Mouse (Mus musculus): ENCODE results near the gene Grm2. TPM values are rescaled to one million over a fixed set of nuclear protein-coding genes. Genes with fewer than 3 reads are reported as not detected.
"Not testable (repeated sequence)": the region's sequence is repeated elsewhere in the genome, so short reads cannot be mapped to it uniquely, and the experiment has no call there.

Grm2 gene
- total RNA-seq, 1 experiment from 2014 or later: not detected

GRCm38 (mm10) chr9:106647226-106647625 is 8.7 kb downstream of the Grm2 start:
- DNase-seq: no peak

- no peak for DNase-seq
Observed at GRCm38 (mm10) chr9:106645684-106646271, 10.1 kb downstream of the Grm2 start.

- peak; percentile 31 for DNase-seq
Observed at GRCm38 (mm10) chr9:106643787-106644186, 12.1 kb downstream of the Grm2 start.

- peak; percentile 94 for DNase-seq
Observed at GRCm38 (mm10) chr9:106643128-106643527, 12.8 kb downstream of the Grm2 start.

DNA sequence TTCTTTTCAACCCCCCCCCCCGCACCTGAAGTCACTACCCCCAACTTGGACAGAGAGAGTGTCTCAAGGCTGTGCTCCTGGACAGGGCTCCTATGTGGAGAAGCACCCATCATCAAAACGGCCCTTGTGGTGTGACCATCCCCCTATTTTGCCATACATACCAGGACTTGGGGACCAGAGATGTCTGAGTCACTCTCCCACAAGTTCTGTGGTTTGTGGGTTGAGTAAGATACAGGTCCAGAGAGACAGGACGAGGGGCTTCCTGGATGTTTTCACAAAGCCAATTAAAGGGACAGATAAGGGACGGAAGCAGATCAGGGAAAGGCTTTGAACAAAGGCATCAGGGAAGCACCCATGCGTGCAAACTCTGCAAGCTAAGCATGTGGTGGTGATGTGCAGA is 14.5 kb downstream of the Grm2 start:
- DNase-seq: no peak

- no peak for DNase-seq
Observed at GRCm38 (mm10) chr9:106638154-106638553, 17.7 kb downstream of the Grm2 start.

DNA sequence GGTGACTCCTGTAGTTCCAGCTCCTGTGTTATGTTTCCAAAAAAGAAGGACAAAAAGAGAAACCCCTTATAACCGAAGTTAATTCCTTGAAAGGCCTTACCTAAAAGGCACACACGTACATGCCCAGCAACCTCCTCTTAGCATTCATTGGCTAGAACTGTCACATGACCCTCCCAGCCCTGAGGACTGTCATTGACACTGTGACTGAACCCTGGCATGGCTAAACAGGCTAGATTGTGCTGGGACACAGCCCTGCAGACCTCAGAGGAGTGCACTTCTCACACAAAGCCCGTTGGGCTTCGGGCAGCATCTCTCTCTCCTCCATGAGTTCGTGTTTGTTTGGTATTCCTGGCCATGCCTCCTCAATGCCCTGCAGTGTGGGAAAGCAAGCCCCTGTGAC is 23.7 kb downstream of the Grm2 start:
- DNase-seq: no peak

DNA sequence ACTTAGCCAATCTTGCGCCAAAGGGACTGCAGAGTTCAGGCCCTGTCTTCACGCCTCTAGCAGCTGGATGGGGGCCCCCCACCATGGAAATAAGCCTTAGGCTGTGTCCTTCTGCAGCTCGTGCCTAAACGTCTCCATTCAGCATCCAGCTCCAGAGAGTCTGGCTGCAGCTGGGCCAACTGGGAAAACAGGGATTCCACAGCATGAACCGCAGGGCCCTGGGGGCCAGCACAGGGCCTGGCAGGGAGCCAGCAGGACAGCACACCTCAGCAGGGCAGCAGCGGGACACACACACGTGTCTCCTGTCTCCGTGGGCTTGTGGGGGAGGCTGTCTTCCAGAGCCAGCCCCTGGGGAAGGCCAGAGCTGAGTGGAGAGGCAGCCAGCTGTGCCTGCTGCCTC is 28.1 kb downstream of the Grm2 start:
- DNase-seq: not testable (repeated sequence)

DNA sequence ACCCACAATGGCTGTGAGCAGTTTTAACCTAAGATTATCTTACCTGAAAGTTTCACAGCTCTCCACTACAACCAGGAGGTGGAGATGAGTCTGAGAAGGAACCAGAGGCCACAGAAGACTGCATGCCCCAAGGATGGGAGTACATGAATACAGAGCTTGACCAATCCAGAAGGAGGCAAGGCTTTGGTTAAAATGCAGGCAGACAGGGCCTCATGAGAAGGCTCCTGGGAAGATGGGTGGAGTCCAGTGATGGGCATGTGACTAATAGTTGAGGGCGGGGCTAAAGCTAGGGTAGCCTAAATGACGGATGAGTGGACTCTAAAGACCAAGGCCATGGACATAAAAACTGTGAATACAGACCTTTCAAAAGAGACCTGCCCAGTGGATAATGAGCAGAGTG is 29.6 kb downstream of the Grm2 start, which contains the start of gene Iqcf6:
Gene Iqcf6, plus strand, starts transcription at position 301 of the 400 bp plus-strand sequence.
- peak; percentile 11 for DNase-seq

DNA sequence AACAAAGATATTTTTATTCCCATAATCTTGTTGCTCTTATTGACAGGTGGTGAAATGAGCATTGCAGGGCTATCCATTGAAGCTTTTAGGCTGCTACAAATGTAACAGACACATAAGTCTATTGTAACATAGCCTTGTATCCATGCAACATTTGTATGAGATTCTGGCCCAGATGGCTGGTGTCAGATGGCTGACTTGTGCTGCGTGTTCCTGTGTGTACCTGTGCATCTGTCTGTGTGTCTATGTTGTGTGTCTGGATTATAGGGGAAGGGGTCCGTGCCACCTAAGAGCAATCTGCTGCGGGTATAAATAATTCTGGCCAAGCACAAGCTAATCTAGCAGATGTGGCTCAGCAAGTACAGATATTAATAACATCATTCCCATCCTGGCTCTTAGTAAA is 38.4 kb downstream of the Grm2 start:
- no peak for DNase-seq

GRCm38 (mm10) chr9:106616306-106616705 is 39.6 kb downstream of the Grm2 start:
- DNase-seq: no peak

DNA sequence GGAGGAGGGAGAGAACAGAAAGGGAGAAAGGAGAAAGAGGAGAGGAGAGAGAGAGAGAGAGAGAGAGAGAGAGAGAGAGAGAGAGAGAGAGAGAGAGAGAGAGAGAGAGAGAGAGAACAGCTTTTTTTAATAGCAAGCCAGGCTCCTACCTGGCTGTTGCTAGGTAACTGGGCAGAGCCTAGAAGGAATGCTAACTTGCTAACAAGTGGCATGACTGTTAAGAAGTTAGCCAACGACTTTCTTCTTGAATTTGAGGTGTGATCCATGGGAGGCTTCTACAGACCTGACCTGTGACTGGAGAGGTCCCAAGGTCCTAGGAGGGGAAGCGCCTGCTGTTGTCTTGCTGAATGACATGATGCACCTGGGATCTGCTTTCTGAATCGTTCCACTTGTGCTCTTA is 41.3 kb downstream of the Grm2 start:
- no peak for DNase-seq

DNA sequence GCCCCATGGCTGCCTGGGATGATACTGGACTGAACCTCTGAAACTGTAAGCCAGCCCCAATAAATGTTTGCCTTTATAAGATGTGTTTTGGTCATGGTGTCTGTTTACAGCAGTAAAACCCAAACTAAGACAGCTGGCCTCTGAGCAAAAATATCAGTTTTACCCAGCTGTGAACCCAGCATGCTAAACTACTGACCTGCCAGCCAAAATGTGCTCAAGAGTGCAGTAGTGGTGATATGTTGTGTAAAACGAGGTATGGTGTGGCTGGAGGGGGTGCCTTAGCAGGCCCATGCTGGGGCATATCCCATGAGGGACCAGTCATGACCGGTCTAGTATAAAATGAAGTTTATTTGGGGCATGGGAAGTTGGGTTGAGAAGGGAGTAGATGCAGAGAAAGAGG is 41.9 kb downstream of the Grm2 start:
- no peak for DNase-seq

DNA sequence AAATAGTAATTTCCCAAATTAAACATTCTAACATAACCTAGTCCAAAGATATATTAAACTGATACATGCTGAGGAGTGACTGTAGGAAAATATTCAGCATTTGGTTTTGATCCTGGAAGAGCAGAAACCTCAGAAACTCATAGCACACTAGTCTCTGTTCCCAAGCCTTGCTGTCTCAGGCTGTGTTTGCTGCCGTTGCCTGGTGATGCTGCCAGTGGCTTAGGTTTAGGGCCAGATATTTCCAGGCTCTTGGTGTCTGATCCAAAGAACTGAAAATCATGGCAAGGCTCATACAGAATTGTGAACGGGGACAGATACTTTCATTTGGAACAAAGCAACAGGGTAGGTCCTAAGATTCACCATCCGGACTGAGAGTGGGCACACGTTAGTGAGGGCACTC is 45.2 kb downstream of the Grm2 start:
- no peak for DNase-seq

GRCm38 (mm10) chr9:106600546-106600945 is 55.3 kb downstream of the Grm2 start:
- DNase-seq: peak; percentile 77

GRCm38 (mm10) chr9:106598466-106598865 is 57.4 kb downstream of the Grm2 start:
- DNase-seq: peak; percentile 37

DNA sequence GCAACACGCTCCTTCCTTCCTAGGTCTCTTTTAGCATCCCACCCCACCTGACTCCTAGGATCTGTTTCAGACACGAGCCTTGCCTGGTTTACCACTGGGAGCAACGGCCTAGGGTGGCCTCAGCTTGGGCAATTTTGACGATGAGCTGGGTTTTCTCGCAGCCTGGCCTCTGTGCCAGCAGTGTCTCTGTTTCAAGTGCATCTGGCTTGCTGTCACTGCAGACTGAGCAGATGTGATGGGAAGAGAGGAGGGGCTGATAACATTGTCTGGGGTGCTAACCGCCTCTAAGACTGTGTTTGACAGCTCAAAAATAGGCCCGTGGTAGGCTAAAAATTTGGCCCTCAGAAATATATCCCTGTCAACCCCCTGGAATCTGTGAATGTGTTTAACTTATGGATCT is 60.0 kb downstream of the Grm2 start:
- no peak for DNase-seq

GRCm38 (mm10) chr9:106595402-106595801 is 60.5 kb downstream of the Grm2 start:
- DNase-seq: not testable (repeated sequence)

Other genes starting within 250 kb of the Grm2 start
- 490 and 599 TPM in 2 replicates for gene Rpl29, start 226.6 kb downstream of the Grm2 start, total RNA-seq (2021)
- gene Acy1, start 217.8 kb downstream of the Grm2 start, total RNA-seq (2021): 14.2 and 20.2 TPM in 2 replicates
- gene Abhd14b, start 208.6 kb downstream of the Grm2 start, total RNA-seq (2021): 23.6 and 33.1 TPM in 2 replicates
- gene Abhd14a, start 208.4 kb downstream of the Grm2 start, total RNA-seq (2021): 17.1 and 18.4 TPM in 2 replicates
- gene Pcbp4, start 202.8 kb downstream of the Grm2 start, total RNA-seq (2021): 24.3 and 32.2 TPM in 2 replicates
- gene Gpr62, start 190.1 kb downstream of the Grm2 start, total RNA-seq (2021): 0.23 TPM in 1 of 2 replicates, not detected in the other
- gene Rrp9, start 180.1 kb downstream of the Grm2 start, total RNA-seq (2021): 34.2 and 53.4 TPM in 2 replicates
- 24.0 and 26.5 TPM in 2 replicates for gene Parp3, start 179.1 kb downstream of the Grm2 start, total RNA-seq (2021)
- gene Iqcf1, start 156.1 kb downstream of the Grm2 start, total RNA-seq (2021): not detected in 2 replicates
- gene Iqcf5, start 141.5 kb downstream of the Grm2 start, total RNA-seq (2021): not detected in 2 replicates
- gene Iqcf3, start 94.5 kb downstream of the Grm2 start, total RNA-seq (2021): not detected in 2 replicates
- gene Iqcf4, start 85.1 kb downstream of the Grm2 start, total RNA-seq (2021): not detected in 2 replicates
- not detected in 2 replicates for gene Iqcf6, start 29.5 kb downstream of the Grm2 start, total RNA-seq (2021)
- gene Tex264, start 29.8 kb upstream of the Grm2 start, total RNA-seq (2021): 92.3 and 93.9 TPM in 2 replicates
- gene Rad54l2, start 133.1 kb upstream of the Grm2 start, total RNA-seq (2021): 25.5 and 26.0 TPM in 2 replicates
- 27.8 and 28.4 TPM in 2 replicates for gene Dcaf1, start 165.8 kb upstream of the Grm2 start, total RNA-seq (2021)
- 27.5 and 29.8 TPM in 2 replicates for gene Rbm15b, start 231.3 kb upstream of the Grm2 start, total RNA-seq (2021)
- 207 and 234 TPM in 2 replicates for gene Manf, start 235.9 kb upstream of the Grm2 start, total RNA-seq (2021)

All from adrenal gland, postnatal 14 days (tissue).